Mouse (Mus musculus): ENCODE results near the gene Igf1.

The Igf1 gene

DNA sequence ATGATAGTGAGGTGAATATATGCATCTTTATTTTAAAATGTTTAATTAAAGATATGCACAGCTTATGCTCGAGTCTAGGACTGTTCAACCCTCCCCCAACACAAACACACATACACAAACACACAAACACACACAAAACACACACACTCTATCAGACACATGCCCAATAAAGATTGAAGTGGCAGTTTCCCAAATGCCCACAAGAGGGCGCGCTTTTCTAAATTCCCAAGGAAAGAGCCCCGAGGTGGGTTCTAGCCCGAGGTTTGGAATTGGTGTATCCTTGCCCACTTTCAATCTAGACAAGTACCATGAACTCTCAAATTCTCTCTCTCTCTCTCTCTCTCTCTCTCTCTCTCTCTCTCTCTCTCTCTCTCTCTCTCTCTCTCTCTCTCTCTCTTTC is 3.7 kb upstream of the Igf1 start:
- TF ChIP-seq GATA4 (IDR thresholded peaks at IDR 0.05; ENCODE audit: insufficient replicate concordance, low read length) = no peak

DNA sequence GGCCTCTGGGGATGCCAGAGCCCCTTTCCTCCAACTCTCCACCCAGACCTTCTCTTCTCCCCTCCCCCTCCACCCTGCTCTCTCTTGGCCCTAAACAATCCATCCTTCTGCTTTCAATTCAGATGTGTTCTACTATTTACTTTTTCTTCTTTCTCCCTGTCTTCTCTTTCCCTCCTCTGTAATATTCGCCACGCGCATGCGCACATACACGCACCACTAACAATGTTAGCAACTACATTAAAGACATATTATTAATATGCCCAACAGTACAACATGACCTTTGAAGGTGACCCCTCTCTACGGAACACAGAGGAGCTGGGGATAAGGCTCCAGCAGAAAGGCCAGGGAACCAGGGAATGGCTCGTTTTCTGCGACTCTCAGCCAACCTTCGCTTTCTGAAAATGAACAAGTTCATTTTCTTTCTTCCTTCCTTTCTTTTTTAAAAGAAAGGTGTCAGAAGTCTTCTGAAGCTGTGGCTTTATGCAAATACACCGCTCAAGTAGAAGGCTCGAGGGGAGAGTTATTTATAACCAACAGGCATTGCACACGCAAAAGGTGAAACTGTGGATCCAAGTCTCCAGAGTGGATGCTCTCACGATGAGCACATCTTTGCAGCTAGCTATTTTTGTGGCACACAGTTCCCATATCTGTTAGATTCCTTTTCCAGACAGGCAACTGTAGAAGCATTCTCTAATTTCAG is 2.5 kb upstream of the Igf1 start:
- no peak for TF ChIP-seq GATA4 (IDR thresholded peaks at IDR 0.05; ENCODE audit: insufficient replicate concordance, low read length)

DNA sequence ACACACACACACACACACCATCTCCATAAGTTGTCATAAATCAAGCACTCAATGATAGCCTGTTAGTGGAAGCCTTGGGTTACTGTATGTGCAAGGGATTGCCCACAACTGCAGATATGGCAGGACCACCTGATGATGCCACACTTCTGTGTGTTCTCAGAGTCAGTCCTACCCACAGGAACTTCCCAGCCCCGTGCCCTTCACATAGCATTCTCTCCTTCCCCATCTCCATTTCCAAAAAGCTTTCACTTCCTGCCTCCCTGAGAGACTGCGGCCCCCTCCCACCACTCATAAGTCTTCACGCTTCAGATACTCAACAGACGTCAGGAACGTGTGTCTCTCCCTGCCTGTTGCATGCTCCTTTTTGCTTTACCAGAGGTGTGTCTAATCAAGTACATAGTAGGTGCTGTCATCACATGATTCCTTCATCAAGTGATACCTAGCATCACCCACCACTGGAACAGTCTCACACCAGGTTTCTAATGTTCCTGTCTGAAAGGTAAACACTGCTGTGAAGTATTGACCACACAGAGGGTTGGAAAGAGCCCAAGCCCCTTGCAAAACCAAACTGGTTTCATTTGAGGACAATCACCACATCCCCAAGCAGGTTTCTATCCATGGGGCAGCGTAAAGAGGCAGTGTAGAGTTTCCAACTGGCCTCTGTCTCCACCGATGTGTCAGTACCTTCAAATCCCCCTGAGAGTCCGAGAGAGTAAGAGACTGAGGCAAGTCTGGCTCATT is 680 bp upstream of the Igf1 start:
- no peak for TF ChIP-seq GATA4 (IDR thresholded peaks at IDR 0.05; ENCODE audit: insufficient replicate concordance, low read length)

DNA sequence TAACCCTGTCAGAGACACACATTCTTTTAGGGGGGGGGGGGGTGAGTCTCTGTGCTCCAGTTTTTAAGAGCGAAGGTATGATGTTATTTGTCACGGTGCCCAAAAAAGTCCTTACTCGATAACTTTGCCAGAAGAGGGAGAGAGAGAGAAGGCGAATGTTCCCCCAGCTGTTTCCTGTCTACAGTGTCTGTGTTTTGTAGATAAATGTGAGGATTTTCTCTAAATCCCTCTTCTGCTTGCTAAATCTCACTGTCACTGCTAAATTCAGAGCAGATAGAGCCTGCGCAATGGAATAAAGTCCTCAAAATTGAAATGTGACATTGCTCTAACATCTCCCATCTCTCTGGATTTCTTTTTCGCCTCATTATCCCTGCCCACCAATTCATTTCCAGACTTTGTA is 874 bp downstream of the Igf1 start:
- no peak for TF ChIP-seq GATA4 (IDR thresholded peaks at IDR 0.05; ENCODE audit: insufficient replicate concordance, low read length)

DNA sequence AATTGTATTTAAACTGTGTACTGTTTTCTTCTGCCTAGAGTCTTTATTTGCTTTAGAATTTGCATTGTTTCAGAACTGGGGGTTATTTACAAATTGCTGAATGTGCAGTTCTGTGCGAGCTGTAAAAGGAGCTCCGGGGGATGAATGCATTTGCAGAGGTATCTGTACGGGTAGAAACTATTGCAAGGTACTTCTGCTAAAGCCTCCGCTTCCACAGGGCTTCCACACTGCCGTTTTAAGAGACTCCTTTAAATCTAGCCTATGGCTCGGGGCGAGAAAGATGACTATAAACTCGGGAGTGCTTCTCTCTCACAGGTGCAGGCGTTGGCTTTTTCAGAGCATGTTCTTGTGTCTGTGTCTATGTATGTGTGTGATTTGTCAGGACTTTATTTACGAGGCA is 1.4 kb downstream of the Igf1 start:
- no peak for TF ChIP-seq GATA4 (IDR thresholded peaks at IDR 0.05; ENCODE audit: insufficient replicate concordance, low read length)

DNA sequence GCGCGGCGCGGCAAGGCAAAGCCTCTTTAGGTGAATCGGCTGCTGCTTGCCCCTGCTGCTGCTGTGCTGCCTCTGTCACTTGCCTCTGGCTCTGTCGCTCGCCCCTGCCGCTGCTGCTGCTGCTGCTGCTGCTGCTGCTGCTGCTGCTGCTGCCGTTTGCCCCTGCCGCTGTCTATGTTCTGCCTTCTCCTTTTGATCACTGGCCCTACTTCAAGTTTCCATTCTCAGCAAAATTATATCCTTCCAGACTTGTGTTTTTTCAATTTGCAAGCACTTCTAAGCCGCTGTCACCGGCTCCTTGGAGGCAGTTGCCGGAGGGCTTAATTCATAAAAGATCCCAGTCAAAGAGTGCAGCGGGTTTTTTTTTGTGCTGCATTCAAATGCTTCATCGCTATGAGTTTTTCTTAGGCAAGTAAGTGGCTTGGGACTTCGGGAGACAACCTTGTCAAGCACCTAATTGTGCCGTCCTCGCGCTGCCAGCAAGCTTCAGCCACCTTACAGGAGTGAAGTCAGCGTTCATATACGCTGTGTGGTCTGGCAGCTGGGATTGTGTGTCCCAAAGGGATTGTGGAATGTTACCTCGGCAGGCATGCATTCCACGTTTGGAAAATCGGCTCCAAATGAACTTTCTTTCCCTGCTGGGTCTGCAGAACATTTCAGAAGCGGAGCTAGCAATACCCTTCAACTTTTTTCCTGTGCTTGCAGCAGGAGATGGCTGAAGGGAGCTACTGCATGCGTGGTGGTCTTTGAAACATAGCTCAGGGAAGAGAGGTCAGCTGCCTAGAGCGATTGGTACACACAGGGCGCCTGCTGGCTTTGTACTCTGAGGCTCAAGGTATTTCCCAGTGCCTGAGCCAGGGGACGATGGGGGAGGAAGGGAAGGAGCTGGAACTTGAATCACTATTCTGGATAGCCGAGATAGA is 2.4 kb downstream of the Igf1 start:
- no peak for TF ChIP-seq GATA4 (IDR thresholded peaks at IDR 0.05; ENCODE audit: insufficient replicate concordance, low read length)

DNA sequence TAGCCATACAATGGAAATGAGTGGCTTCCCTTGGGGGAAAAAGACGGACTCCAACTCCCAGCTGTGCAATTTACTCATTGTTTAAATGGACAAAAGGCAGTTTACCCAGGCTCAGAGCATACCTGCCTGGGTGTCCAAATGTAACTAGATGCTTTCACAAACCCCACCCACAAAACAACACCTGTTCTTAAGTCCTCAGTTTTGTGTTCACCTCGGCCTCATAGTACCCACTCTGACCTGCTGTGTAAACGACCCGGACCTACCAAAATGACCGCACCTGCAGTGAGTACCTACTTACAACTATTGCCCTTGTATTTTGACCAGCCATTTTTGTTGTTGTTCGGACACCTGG is 3.0 kb downstream of the Igf1 start:
- no peak for TF ChIP-seq GATA4 (IDR thresholded peaks at IDR 0.05; ENCODE audit: insufficient replicate concordance, low read length)

DNA sequence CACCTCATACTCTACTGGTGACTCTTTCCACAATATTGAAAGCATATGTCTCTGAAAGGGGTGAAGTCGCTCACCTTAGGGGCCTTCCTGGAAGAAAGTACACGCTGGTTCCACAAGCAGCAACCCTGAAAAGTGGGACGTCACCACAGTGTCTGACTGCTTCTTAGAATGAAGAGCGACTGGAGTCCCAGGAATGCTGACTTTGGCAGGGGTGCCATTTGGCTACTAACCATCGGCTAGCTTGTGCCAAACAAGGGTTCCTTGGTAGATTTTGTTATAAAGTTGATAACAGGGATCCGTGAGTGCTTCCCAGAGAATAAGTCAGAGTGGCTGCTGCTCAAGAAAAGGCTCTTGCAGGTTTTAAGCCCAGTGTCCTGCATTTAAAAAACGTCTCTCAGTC is 4.8 kb downstream of the Igf1 start:
- no peak for TF ChIP-seq GATA4 (IDR thresholded peaks at IDR 0.05; ENCODE audit: insufficient replicate concordance, low read length)

DNA sequence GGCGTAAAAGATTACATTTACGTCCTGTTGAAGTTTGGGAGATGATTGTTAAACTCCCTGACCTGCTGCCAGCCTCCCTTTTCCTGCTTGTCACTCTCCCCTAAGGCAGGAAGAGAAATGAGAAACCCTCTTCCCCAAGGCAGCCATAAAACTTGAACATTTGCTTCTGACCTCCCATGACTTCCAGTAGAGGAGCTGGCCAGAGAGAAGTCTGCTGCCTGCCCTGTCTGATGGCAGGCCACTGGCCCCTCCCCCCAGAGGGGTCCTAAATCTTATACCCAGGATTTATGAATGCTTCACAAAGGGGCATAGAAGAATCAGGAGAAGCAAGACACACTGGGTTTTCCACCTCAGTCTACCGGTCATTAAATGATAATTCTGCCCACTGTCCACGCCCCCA is 5.3 kb downstream of the Igf1 start:
- TF ChIP-seq GATA4 (IDR thresholded peaks at IDR 0.05; ENCODE audit: insufficient replicate concordance, low read length) = no peak

DNA sequence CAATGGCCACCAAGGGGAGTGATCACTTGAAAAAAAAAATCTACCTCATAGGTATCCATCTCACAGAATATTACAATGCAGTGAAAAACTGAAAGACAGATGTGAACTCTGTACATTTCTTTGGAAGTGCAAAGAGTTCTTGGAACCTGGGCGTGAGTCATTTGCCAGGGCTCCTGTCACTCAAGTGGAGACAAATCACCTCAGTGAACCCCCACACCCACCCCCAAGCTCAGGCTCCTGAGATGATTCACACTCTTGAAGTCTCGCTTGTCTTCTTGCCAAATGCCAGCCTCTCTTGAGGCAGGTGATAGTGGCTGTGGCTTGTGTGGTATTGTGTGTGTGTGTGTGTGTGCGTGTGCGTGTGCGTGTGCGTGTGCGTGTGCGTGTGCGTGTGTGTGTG is 7.6 kb downstream of the Igf1 start:
- no peak for TF ChIP-seq GATA4 (IDR thresholded peaks at IDR 0.05; ENCODE audit: insufficient replicate concordance, low read length)

DNA sequence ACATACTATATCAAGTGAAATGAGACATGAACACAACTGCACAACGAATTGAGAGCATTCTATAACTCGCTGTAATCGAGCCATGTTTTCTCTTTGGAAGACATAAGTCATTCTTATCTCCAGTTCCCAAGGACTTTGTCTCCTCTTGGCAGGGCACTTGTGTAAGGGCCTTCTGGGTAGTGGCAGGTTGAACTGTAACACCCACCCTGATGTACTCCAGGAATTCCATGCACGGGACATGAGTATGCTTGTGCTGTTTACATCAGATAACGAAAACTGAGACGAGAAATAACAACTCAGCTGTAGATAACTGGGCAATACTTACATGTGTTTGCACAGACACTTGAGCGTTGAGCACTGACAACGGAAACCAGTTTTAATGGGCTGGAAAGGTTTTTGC is 8.4 kb downstream of the Igf1 start:
- peak; percentile 88; the same call in 1 of the 2 replicates for TF ChIP-seq GATA4 (IDR thresholded peaks at IDR 0.05; ENCODE audit: insufficient replicate concordance, low read length)

DNA sequence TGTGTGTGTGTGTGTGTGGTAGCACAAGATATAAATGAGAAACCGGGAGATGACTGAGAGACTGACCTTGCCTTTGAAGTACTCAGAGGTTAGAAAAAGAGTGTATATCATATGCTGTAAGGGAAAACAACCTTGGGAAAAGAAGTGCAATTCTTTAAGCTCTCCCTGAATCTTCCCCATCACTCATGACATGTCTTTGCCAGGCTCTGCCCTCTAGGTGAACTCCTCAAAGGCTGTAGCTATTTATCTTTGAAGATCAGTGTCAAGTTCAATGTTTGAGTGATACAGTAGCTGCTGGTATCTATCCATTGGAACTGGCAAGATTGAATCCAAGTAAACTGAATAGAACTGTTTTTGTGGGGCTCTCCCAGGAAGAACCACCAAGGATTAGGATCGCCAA is 9.2 kb downstream of the Igf1 start:
- no peak; the same call in 1 of the 2 replicates for TF ChIP-seq GATA4 (IDR thresholded peaks at IDR 0.05; ENCODE audit: insufficient replicate concordance, low read length)

DNA sequence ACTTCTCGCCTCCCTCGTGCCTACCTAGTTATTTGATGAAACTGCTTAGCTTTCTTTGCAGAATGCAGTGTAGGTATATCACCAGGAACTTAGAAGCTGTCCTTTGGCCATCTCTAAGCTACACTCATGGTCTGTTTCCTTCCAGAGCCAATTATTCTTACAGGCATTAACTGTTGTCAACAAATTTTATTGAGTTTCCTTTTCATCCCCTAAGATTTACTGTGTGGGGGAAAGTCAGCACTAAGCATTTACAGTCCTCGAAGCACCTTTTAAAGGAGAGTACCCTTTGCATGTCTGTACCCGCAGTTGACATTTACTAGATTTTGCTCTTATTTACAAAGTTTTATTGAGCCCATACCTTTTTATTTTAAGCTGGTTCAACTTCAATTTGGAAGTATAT is 9.6 kb downstream of the Igf1 start:
- TF ChIP-seq GATA4 (IDR thresholded peaks at IDR 0.05; ENCODE audit: insufficient replicate concordance, low read length) = no peak

DNA sequence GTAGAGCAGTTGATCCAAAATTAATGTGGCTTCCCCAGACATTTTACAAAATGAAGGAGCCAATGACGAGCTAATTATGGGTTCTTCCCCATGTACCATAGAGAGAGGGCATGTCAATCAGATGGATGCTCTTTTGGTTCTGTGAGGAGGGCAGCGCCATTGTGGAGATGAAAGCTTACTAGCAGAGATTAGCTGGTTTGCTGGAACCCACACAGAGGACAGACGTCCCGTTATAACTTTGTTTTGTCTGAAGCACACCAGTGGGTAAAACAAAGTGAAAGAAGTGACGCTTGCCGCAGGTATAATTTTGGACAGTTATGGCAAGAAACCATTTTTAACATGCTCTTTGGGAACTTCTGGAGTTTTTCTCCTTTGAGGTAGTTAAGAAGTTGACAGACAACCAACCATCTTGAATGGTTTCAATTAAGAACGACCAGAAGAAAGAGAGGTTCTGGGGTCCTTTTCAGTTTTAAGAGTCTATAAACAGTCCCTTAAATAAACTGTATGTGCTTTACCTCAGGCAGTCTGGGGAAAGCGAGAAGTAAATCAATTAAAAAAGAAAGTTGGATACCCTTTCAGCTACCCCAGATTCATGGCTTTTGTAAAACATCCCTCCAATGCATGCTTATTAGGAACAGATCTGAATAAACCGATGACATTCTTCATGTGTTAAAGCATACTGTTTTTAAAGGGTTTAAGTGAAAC is 10.4 kb downstream of the Igf1 start:
- TF ChIP-seq GATA4 (IDR thresholded peaks at IDR 0.05; ENCODE audit: insufficient replicate concordance, low read length) = no peak

DNA sequence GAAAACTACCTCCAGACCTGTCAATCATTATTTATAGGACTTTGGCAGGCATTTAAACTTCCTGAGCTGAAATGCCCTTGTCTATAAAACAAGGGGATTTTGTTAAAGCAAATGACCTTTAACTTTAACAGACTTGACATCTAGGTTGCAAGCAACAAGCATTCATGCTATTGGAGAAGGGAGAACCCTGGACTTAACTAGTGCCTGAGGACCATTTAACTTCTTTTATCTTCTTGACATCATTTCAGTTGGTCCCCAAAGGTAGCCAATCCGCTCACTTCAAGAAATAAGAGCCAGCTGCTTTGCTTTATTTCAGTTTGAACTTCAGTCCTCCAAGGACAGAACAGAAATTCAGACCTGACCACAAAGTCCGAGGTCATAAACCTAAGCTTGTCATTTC is 11.1 kb downstream of the Igf1 start:
- no peak for TF ChIP-seq GATA4 (IDR thresholded peaks at IDR 0.05; ENCODE audit: insufficient replicate concordance, low read length)

Data from liver, adult (tissue).